Mouse (Mus musculus): ENCODE measurements around the gene Tbc1d16.

GRCm38 (mm10) chr11:119152321-119152831 lies 75.9 kb downstream of the Tbc1d16 start:
- TF ChIP-seq CTCF (IDR thresholded peaks at IDR 0.05; ENCODE audit: control insufficient read depth, insufficient read depth, low read length) (no peak), POLR2A (IDR thresholded peaks at IDR 0.05; ENCODE audit: borderline replicate concordance, control insufficient read depth, low read depth, low read length) (no peak)
